Mouse (Mus musculus) ovary, postnatal 10 days (tissue): ENCODE data around the gene Fam241b.
"Not testable (repeated sequence)": the region's sequence is repeated elsewhere in the genome, so short reads cannot be mapped to it uniquely, and the experiment has no call there.

Experiments used
- DNase-seq: peaks from one replicate; pipeline ENCODE4 v3.0.0; 2022; ENCODE audit warnings: low spot score

The Fam241b gene

DNA sequence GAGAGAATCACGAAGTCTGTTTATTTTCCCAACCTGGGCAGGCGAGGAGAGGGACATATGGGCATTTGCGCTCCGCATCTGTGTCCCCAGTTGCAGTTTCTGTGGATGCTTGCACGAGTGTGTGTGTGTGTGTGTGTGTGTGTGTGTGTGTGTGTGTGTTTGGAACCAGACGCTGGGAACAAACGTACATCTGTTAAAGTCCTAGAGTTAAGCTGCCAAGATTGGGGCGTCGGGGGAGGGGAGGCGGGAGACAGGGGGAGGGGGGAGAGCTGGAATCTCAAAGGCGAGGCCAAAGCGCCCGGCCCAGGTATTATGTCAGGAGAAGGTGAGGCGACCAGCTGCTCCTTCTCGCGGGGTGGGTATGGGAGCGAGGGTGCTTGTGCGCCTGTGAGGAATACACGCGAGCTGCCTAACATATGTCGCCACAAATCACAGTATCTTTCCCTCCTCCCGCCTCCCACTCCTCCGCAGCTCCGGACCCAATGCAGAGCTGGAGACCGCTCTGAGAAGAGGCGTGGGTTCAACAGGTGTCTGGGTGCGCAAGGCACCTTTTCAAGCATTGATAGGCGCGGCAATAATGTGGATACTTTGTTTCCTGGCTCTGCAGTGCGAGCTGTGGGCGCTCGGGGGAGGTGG lies 15.3 kb downstream of the Fam241b start:
- DNase-seq, result no peak

DNA sequence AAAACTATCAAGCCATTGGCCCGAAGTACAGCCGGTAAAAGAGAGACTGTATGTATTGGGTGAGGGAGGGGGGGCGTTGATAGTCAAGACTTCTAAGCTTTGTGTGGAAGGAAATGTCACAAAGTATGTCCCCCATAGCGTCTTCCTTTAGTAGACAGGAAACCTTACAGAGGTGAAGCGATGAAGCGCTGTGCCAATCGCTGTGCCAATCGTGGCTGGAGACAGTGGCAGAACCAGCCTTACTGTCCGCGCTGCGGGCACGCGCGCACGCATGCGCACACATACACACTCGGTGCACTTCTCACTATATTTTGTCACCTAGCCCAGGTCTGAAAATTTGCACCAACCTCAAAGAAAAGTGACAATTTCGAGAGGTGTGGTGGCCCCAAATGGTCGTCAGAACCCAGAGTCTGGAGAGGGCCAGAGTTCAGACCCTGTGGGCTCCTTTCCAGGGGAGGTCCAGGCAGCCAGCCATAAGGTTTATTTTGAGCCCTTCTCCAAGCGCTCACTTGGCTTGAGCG lies 15.9 kb downstream of the Fam241b start:
- no peak for DNase-seq

DNA sequence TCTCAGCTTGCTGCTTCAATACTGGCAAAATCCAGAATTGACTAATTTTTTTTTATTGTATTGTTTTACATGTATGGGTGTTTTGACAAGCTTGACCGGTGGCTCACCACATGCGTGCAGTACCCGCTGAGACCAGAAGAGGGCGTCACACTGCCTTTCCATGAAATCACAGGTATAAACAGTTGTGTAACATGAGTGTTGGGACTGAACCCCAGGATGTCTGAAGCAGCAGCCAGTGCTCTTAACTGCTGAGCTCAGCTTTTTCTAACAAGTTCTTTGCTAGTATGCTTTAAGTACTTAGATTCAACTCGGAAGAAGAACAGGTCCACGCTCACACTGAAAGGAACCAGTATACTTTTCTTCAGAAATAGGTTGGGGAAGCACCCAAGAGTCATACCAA lies 16.6 kb downstream of the Fam241b start:
- no peak for DNase-seq

DNA sequence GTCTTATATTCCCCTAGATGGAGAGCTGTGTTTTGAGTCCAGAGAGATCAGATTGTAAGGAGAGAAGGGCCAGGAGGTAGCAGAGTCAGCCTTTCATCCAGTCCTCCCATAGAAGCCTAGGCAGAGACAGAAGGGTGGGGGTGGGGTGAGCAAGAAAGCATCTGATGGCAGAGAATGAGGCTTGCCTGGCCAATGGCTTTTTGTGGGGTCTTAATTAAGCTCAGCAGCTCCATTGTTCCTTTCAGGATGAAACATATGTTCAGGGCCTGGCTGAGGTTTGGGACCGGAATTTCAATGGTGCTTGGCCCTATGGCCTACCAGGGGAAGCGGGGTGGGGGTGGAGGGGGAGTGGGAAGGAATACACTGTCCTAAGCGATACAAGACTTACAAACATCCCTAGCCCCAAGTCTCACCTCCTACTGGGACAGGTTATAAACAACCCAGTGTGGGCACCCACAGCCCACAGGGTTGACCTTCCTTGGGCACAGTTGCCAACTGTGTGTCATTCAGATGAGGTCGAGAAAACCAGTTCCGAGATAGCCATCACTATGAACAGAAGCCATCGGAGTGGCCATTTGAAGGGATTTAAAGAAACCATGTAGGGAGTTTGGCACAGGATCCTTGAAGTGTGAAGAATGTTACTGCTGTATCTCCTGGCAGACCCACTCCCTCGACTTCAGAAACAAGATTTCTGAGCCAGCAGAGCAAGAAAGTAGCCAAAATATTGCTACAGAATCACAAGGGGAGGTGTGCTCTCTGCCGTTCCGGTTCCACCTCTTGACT lies 29.7 kb downstream of the Fam241b start:
- no peak for DNase-seq

DNA sequence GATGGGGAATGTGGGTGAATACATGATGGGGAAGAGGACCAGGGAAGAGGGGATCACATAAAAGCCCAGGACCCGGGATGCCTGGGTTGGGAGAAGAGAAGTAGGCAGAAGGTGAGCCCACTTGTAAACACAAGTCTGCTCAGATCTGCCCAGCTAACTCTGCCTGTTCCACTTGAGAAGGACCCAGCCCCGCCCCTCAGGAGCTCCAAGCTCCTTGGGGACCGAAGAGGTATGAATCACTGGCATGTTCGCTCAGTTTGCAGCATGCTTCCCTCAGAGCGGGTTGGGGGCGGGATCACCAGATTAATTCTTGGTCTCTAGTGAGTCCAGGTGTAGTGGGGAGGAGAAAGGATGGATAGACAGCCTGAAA lies 32.5 kb downstream of the Fam241b start:
- no peak for DNase-seq

DNA sequence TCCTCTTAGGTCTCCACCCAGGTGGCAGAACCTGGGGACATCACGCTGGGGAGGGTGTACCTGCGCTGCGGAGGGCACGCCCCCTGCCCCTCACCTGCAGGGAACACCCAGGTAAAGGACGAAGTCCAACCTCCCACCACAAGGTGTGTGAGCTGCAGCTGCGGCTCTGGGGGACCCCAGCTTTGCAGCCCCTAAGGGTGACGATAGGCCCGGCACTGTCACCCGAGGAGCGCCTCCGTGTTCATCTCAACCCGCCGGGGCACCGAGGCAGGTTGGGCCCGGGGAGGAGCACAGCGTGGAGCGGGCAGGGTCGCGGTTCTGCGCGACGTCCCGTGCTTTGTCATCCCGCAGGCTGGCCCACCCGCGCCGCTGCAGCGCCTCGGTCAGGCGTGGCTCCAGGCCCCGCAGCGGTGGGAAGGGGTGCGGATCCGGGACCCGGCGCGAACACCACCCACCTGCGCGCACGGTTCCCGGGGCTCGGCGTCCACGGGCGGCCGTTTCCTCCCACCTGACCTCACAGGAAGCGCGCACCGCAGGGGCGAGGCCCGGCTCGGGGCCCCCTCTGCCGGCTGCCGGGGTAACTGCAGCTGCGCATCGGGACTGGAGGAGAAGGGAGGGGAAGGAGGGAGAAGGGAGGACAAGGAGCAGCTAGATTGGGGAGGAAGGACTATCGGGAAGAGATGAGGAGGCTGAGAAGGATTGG lies 33.1 kb downstream of the Fam241b start:
- DNase-seq, result peak; percentile 66

DNA sequence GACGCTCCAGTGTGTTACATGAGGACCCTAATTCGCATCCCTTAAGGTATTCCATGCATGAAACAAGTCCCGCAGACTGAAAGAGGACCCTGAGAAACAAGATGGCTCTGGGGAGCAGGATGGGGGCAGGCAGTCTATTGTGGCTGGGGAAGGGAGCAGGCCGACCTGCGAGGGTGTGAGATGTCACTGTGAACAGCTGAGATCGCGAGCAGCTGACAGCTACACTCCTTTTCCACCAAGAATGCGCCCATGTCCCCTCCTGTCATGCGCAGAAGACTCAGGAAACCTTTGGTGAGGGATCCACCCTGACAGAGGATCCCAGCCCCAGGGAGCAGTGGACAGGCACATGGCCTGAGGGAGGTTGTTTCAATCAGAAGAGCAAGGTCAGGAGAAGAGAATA lies 36.7 kb downstream of the Fam241b start:
- no peak for DNase-seq

DNA sequence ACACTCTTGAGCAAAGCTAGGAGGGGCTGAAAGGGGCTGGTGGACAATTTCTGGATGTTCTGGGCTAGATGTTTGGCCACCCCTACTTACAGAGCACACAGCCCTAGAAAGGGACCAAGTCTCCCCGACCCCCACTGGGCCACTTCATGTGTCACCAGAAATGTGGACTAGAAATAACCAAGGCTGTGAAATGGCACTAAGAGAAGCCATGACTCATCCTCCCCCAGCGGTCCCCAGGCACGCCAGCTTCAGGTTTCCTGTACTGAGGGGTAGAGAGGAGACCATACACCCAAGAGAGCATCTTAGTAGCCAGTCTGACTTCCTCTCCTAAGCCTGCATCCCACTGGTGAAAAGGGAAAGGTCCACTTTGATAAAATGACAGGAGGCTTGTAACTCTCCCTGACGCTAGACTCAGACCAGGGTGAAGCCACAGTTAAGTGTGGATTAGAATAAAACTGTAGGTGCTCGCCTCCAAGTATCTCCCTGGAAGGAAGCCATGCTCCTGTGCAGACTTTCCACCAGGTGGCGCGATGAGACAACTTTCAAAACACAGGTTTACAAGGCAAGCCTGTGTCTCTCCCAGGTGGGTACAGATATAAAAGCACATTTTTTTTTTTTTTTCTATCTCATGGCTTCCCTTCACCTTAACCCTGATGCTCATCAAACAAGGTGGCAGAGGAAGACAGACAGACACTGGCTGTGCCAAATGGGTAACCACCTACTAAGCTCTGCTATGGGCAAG lies 38.7 kb downstream of the Fam241b start:
- no peak for DNase-seq

DNA sequence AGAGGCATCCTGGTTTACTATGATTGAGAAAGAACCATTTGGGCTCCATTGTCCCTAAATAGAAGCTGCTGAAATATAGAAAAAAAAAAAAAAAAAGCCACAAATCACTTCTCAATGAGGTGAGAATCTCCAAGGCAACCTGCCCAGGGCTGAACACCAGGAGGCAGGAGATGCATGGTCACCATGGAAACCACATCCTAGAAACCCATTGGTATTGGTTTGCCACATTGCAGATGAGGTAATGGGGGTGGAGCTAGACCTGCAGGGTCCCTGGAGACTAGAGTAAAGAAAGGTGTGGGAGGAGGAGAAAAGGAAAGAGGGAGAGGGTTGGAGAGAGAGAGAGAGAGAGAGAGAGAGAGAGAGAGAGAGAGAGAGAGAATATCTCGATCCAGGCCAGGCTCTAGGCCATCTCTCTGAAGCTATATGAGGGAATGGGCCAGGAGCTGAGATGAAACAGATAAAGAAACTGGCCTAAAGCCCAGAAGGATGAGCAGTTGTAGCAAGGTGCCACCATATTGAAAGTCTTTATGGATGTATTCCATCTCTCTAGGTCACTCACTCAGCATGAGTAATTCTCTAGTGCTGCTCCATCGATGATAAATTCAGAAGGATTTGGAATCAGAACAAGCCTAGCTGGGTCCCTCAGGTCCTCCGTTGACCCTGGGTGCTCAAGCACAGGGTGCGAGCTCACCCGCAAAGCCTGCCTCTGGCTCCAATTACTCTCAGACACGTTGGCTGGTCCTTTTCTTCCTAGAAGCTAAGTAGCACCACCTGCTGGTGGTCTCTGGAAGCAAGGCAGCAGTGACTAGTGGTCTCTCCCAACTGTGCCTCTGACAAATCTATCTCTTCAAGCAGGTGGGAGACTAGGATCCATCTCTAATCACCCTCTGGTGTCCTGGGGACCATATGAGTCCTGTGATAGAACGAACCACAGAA lies 41.9 kb downstream of the Fam241b start:
- DNase-seq, result peak; percentile 60

DNA sequence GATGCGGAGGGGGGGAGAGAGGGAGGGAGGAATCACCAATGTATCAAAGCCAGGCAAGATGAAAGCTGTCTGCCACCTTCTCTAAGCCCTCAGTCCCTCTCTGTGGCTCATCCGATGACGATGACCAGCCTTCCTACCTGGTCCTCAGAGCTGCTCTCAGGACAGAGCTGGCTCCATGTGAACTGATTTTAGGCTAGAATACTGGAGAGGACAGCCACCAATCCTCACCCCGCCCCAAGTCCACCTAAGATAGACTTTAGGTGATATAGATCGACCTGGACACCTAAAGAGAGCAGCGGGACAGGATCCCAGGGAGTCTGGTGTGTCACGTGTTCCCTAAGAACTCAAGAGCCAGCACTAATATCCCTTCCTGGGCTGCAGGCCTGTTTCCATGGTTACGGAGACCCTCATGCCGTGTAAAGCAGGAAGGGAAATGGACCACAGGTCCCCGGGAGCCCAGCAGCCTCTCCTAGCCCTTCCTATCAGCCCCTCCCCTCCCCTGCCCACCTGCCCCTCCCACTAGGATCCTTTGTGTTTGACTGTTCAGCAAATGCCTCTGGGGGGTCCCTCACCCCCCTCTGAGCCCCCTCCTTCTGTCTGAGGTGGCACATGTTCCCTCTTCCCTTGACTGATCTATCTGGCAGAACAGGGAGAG lies 43.8 kb downstream of the Fam241b start:
- DNase-seq, result no peak

DNA sequence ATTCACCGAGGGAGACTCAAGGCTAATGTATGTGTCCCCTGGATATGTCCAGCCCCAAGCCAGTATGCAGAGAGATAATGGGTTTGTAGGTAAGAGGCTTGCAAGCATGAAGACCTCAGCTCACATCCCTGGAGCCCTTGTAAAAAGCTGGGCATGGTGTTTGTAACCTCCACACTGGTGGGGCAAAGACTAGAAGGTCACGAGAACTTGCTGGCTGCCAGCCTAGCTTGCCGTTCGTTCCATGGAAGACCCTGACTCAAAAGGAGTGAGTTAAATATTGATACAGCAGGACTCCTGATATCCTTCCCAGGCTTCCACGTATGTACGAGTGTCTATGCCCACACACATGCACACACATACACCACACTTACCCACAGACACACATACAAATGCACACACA lies 49.3 kb downstream of the Fam241b start:
- DNase-seq, result no peak

DNA sequence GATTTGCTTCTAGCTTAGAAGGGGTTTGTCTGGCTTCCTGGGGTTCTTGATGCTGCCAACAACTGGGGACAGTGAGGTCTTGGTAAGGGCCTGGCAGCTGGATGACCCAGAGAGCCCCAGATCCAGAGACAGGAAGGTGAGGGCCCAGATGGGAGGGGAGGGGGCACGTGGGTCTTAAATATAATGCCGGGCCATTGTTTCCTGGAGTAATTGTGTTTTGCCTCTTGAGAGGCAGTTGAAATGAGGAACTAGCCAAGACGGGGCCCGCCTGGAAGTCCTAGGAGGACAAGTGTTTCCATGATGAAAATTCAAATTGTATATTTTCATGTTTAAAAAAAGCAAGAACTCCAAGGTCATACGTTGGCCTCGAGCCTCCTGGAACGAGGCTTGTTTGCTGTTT lies 49.8 kb downstream of the Fam241b start:
- no peak for DNase-seq

DNA sequence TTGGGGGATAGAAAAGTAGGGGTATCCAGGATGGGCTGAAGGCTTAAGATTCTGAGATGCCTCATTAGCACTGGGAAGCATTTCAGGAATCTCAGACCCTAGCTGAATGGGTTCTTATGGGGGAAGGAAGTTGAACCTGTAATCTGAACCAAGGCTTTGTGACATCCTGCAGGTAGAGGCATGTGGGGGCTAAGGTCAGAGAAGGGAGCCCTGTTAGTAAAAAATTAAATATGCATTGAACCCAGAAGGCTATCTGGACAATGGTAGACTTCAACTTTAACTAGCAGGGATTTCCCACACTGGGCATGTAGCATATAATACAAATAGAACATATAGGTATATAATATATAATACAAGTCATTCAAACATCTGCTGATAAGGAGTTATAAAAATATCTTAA lies 54.2 kb downstream of the Fam241b start:
- DNase-seq, result no peak

DNA sequence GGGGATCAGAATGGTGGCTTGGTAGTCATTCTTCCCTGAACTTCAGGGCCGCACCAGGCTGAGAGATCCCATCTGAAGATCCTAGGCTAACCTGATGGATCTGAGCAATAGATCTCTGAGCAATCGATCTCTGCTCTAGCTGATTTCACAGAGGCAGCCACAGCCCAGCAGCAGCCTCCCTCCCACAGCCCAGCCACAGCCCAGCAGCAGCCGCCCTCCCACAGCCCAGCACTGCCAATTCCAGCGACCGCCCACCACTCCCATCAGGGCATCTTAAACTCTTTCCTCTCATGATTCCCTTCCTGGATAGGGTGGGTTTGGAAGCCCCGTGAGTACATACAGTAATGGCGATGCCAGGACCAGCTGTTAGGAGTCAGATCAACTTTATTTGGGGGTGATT lies 54.6 kb downstream of the Fam241b start:
- no peak for DNase-seq

DNA sequence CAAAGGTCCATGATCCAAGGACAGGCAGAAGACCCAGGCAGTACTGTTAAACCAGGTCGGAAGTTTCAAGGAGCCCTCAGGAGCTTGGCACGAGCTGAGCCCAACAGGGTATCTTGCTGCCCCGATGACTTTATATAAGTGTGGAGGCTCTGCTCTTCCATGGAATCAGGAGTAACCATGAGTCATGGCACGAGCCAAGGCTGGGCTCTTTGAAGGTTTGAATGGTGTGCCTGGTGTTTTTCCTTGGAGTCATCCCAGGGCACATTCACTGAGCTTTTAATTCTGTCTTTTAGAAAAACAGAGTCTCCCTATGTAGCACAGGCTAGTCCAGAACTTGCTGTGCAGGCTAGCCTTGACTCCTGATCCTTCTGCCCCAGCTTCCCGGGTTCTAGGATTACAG lies 55.3 kb downstream of the Fam241b start:
- DNase-seq, result no peak

DNA sequence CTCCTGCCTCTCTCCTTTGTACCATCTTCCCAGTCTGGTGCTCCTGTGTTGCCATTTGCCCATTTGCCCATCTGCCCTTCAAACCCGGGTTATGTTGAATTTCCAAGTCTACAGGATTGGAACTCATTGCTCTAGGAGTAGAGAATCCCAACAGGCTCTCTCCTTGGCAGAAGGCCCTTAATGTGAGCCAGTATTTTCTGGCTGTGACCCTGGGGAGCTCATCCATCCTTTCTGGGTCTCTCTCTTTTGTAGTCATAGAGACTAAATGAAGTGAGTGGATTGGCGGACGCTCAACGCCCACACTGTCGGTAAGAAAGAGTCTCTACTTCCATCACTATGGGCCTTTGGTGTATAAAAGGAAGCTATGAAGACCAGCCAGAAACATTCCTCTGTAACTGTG lies 56.9 kb downstream of the Fam241b start:
- DNase-seq, result no peak

DNA sequence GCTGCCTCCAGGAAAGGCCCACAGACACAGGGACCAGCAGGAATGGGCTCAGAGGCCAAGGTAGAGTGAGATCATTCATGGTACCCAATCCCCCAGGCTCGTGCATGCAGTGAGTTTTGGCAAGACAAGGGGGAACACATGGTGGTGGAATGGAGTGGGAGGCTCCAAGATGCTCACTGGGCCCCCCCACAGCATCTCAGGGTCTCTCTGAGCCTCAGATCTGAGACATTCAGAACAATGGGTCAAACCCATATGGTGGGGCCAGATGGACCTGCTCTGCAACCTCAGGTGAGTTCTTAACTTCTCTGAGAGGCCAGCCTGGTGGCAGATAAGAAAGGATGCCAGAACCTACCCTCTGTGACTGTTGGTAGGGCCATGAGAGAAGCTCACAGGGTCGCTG lies 57.7 kb downstream of the Fam241b start:
- no peak for DNase-seq

DNA sequence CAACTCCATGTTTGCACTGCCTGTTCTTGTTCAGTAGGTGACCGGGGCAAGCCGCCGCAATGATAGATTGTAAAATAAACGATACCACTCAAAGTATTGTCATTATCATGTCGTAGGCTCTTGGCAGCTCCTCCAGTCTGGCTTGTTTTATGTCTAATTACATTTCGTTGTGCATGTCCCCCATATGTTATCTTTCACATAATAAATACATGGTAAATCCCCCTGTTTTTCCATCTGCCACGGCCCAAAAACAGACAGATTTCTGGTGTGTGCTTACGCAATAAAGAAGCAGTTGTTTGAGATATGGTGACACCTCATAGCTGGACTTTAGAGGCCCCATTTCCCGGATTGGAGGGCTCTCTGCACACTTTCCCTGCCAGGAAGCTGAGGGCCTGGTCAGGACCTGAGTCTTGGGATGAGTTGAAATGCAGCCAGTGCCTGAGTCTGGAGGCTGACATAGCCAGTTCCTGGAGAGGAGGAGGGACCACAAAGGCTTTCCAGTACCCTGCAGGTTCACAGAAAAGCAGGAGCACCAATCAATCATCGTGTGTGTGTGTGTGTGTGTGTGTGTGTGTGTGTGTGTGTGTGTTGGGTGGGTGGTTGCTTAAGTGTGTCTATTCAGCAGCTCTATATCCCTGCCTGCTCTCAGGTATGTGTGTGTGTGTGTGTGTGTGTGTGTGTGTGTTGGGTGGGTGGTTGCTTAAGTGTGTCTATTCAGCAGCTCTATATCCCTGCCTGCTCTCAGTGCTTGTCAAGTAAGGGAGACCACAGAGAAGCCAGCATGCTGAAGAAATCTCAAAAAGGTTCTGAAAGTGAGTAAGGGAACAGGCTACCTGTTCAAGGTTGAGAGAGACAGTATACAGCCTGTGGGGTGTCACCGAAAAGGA lies 67.2 kb downstream of the Fam241b start:
- no peak for DNase-seq

DNA sequence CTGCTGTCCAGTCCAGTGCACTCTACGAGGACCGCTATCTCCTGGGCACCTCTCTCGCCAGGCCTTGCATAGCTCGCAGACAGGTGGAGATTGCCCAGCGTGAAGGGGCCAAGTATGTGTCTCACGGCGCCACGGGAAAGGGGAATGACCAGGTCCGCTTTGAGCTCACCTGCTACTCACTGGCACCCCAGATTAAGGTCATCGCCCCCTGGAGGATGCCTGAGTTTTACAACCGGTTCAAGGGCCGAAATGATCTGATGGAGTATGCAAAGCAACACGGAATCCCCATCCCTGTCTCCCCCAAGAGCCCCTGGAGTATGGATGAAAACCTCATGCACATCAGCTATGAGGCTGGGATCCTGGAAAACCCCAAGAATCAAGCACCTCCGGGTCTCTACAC lies 72.4 kb downstream of the Fam241b start:
- not testable (repeated sequence) for DNase-seq

DNA sequence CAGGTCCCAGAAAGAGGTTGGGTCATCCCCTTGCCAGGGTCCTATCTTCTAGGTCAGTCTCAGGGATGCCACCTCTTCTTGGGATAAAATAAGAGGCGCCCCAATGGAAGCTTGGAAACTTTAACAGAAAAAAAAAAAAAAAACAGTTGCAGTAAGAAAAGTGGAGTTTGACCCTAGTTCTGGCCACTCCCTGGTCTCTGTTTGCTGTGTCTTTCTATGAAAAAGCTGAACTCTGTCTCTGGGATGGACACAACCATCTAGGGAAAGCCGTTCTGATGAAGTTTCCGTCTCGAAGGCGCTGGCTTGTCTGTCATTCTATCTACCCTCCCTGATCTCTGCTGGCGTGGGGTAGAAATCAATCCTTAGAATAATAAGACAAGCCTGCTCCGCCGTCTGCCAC lies 73.1 kb downstream of the Fam241b start:
- DNase-seq, result no peak
